Mouse (Mus musculus) cerebellum, adult 9-11 months (tissue): ENCODE data around the gene Hba-a2.
A peak's percentile ranks its signal among the peaks of the same experiment; 100 is the strongest.
"Not testable (repeated sequence)": the region's sequence is repeated elsewhere in the genome, so short reads cannot be mapped to it uniquely, and the experiment has no call there.

Experiments used
- DNase-seq: peaks from one replicate; pipeline ENCODE4 v3.0.0; 2022

Hba-a2 gene

DNA sequence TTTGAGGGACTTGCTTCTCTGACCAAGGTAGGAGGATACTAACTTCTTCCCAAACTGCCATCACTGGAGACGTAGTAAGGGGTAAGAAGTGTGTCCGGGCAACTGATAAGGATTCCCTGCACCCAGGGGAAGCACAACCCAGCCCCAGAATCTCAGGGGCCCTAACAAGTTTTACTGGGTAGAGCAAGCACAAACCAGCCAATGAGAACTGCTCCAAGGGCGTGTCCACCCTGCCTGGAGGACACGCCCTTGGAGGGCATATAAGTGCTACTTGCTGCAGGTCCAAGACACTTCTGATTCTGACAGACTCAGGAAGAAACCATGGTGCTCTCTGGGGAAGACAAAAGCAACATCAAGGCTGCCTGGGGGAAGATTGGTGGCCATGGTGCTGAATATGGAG lies at the start of gene Hba-a2:
Gene Hba-a2 (plus strand): TSS at position 287 of the 400 bp plus-strand sequence.
- DNase-seq: not testable (repeated sequence)

GRCm38 (mm10) chr11:32247068-32247467 lies 49.2 kb upstream of the Hba-a2 start:
- no peak for DNase-seq

GRCm38 (mm10) chr11:32248350-32248749 lies 47.9 kb upstream of the Hba-a2 start:
- no peak for DNase-seq

DNA sequence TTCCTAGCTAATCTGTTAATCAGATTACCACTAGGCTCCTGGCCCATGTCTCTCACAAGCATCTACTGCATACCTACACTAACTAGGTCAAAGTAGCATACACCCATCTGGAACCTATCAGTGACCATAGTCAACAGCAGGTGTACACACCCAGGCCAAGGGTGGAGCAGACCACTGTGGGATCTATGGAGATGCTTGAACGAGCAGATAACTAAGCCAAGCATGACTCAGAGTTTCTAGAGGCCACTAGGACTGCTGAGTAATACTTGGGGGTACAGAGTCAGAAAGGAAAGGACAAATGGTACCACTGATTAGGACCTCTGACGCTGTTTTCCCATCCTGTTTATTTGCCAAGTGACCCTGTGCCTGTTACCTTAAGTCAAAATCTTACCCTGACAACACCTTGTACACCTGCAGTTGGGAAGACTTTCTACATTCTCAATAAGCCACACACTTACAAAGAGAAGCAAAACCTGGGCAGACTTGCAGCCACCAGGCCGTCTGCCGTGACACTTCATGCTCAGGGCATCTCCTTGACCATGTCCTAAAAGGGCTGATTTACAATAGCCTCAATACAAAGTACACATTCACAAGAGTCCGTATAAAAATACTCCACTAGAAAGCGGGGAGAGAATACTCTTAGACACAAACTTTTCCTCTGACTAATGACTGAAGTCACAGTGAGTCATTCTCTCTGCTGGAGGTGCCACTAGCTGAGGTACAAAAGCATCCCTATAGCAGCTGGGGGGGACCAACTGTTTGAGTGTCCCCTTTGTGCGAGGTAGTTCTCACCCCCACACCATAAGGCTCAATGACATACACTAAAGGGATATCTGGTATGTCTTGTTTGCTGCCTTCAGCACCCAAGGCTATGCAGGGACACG lies 45.2 kb upstream of the Hba-a2 start:
- DNase-seq: no peak

- DNase-seq: peak; percentile 52
Measured at GRCm38 (mm10) chr11:32253121-32253520, 43.2 kb upstream of the Hba-a2 start.

GRCm38 (mm10) chr11:32256146-32256545 lies 40.1 kb upstream of the Hba-a2 start:
- DNase-seq: no peak

DNA sequence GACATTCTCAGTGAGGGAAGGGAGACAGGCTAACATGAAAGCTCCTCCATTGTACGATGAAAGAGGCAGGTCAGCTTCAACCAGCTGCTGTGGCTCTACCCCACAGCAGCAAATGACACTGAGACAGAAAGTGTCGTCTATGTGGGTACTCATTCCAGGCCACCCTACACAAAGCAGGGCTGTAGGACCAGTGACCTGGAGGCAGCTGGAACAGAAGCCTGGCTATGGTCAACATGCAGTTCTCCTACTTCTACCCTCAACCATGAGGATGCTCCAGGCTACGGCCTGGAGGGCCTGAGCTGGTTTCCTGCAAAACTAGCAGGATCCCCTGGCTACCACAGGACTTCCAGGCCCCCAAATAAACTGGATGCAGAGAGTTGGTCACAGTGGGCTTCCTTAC lies 39.7 kb upstream of the Hba-a2 start:
- no peak for DNase-seq

DNA sequence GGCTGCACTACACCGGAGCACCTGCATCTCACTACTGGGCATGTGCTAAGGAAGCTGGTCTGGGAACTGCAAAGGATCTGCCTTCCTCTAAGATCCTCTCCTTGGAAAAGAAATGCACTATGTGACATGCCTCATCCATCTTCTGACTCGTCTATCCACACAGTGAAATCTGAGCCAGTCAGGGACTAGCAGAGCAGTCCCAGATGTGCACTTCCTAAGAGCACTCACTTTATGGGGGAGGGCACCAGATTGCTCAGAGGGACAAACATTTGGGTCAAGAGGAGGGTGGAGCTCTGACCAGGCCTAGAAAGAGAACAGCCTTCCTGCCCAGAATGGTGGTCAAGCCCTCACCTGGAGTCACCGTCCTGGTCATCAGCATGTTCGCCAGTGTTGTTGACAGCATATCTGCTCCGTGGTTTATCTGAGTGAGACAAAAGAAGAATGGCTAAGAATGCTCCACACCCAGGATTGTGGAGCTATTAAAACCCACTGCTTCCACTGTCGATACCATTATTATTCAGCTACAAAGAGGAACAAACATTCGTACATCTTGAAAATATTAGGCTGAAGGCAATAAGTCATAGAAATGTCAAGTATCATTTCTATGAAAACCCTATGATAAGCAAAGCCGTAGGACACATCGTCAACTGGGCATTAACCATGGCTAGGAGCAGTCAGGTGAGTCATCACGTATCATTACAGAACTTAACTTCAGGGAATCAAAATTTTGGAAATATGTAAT lies 33.4 kb upstream of the Hba-a2 start:
- DNase-seq: no peak

- DNase-seq: no peak
Measured at GRCm38 (mm10) chr11:32265117-32265738, 31.1 kb upstream of the Hba-a2 start.

- DNase-seq: peak; percentile 18
Measured at GRCm38 (mm10) chr11:32266194-32266593, 30.1 kb upstream of the Hba-a2 start.

DNA sequence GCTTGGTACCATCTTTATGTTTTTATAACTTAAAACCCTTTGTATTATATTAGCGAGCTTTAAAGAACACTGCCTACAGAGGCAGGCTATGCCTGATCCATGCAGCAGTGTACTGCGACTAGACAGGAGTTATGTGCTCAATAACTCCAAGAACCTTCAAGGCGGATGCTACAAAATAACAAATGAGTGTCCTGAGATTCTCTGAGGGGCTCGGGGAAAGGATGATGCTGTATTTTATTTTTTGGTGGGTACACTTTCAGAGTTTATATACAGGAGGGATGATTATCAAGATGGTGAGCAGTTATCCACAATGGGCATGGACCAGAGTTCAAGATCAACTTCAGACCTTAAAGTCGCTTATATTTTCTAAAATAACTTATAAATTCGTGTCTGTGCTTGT lies 29.5 kb upstream of the Hba-a2 start:
- no peak for DNase-seq

DNA sequence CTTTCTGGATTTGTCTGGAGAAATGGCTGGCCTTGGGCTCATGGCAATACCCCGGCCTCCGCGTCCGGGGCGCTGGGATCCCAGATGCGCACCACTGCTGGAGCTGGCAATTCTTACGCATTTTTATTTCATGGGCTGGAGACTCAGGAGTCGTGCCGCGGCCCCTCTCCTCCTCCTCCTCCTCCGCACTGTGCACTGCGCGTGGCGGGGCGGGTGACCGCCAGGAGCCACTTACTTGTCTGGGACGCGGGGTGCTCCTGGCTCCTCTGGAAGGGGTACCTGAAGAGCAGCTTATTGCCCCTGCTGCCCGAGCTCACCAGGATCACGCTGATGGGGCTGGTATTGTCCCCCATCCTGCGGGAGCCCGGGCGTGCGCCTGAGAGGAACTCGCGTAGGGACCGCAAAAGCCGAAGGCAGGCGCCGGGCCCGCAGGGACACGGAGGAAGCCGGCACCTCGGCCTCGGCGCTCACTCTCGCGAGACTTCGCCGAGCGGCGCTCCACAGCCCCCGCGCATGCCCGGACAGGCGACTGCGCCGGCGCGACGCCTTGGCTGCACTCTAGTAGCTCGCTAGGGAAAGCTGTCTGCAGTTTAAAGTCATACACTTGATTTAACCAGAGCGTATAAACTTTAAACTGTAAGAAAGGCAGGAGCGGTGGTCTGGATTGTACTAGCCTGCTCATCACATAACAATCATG lies 29.0 kb upstream of the Hba-a2 start, which contains the start of gene Nprl3:
Gene Nprl3 (minus strand): TSS at position 520 of the 697 bp plus-strand sequence.
- peak; percentile 95 for DNase-seq

- peak; percentile 40 for DNase-seq
Measured at GRCm38 (mm10) chr11:32267964-32268363, 28.3 kb upstream of the Hba-a2 start.

DNA sequence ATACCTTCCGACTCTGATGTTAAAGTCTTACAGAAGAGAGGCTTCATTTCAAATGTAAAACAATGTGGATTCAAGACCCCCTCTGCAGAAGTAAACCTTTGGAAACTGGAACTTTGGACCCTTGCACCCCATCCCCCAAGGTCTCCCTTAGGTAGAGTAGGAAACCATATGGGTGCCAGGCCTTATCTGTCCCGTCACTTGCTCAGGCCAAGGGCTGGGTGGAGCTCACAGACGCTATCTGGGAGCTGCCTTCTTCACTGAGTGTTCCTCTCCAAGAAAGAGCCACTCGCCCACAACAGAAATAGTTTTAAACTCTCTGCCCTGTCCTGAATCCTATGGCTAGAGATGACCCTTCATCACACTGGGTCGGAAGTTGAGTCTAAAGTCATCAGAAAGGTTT lies 27.3 kb upstream of the Hba-a2 start:
- DNase-seq: no peak

GRCm38 (mm10) chr11:32271178-32271577 lies 25.1 kb upstream of the Hba-a2 start:
- no peak for DNase-seq

- DNase-seq: no peak
Measured at GRCm38 (mm10) chr11:32276347-32276746, 19.9 kb upstream of the Hba-a2 start, which contains the start of gene Hba-x. Hba-x (plus strand) TSS chr11:32276400.

- DNase-seq: no peak
Measured at GRCm38 (mm10) chr11:32277736-32278457, 18.4 kb upstream of the Hba-a2 start.

GRCm38 (mm10) chr11:32278458-32278957 lies 17.8 kb upstream of the Hba-a2 start:
- no peak for DNase-seq

GRCm38 (mm10) chr11:32280646-32281045 lies 15.6 kb upstream of the Hba-a2 start:
- no peak for DNase-seq

GRCm38 (mm10) chr11:32281416-32282144 lies 14.7 kb upstream of the Hba-a2 start:
- no peak for DNase-seq
